Mouse (Mus musculus) embryonic facial prominence, embryonic 14.5 days (tissue): ENCODE results near the gene Col2a1. TPM values are rescaled to one million over a fixed set of nuclear protein-coding genes. Genes with fewer than 3 reads are reported as not detected.

Source experiments
- ATAC-seq: fragments of 200-750 bp; cut with Nextera tagmentation; 2 replicates; pipeline ENCODE4 v1.8.0; 2017; ENCODE audit warnings: low read depth, moderate number of reproducible peaks, moderate TSS enrichment
- DNase-seq: peaks from one replicate; pipeline ENCODE4 v3.0.0-alpha.2; 2015; ENCODE audit warnings: low spot score
- H3K27ac ChIP-seq: fragments of 300-500 bp; sonication (generic); replicated peaks from 2 replicates; pipeline ENCODE4 v1.5.1; 2014; ENCODE audit warnings: low read depth, mild to moderate bottlenecking, low read length, moderate library complexity
- H3K27me3 ChIP-seq: fragments of 300-500 bp; sonication (generic); replicated peaks from 2 replicates; pipeline ENCODE4 v1.6.1; 2014; ENCODE audit warnings: low read length; ENCODE audit not compliant: control insufficient read depth, insufficient read depth
- H3K36me3 ChIP-seq: fragments of 300-500 bp; sonication (generic); 2 replicates; pipeline ENCODE4 v1.6.1; 2014; ENCODE audit warnings: low read length, mixed read lengths; ENCODE audit not compliant: control insufficient read depth, insufficient read depth
- H3K4me1 ChIP-seq: fragments of 300-500 bp; sonication (generic); 2 replicates; pipeline ENCODE4 v1.6.1; 2014; ENCODE audit warnings: antibody characterized with exemption, low read length; ENCODE audit not compliant: control insufficient read depth, insufficient read depth
- H3K4me2 ChIP-seq: fragments of 300-500 bp; sonication (generic); 2 replicates; pipeline ENCODE4 v1.6.1; 2014; ENCODE audit warnings: low read depth, mild to moderate bottlenecking, low read length, moderate library complexity, mixed read lengths
- H3K4me3 ChIP-seq: fragments of 300-500 bp; sonication (generic); 2 replicates; pipeline ENCODE4 v1.5.1; 2014; ENCODE audit warnings: low read depth, mild to moderate bottlenecking, low read length
- H3K9ac ChIP-seq: fragments of 300-500 bp; sonication (generic); 2 replicates; pipeline ENCODE4 v1.6.1; 2014; ENCODE audit warnings: low read depth, mild to moderate bottlenecking, low read length, moderate library complexity, mixed read lengths
- H3K9me3 ChIP-seq: fragments of 300-500 bp; sonication (generic); 2 replicates; pipeline ENCODE4 v1.6.1; 2016; ENCODE audit warnings: low read length; ENCODE audit not compliant: control insufficient read depth
- WGBS: fragments of 180-500 bp; shearing (Covaris S2); extraction: QIAGEN DNeasy Blood & Tissue Kit; methylation state at CpG from one replicate; pipeline ENCODE4 v1.1.7; 2014; 5-methylcytosine and 5-hydroxymethylcytosine counted together
- polyA plus RNA-seq: library from polyadenylated mRNA; unstranded; fragments of >200 nt; fragmentation: Nextera tagmentation; extraction: Ambion mirVana; gene quantifications from 2 replicates; pipeline ENCODE4 v1.2.1, GENCODE M21; 2014

Gene Col2a1
- polyA plus RNA-seq, 1 experiment from 2014 or later, result 372 TPM

DNA sequence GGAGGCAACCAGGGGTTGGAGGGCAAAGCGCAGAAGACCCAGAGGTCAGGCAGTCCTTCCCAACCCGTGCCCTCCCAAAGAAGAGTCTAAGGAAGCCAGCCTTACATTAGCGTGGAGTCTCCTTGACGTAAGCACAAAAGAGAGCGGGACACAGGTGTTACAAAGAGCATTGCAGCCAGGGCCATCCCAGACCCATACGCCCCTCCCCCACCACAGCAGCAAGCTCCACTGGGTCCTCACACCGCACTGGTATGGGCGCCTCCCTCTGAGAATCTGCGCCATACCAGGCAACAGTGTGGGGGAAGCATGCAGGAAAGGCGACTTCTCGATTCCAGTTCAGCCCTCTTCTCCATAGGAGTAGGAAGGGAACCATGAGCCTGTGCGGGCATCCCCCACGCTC is 4.9 kb downstream of the Col2a1 start:
- 0 out of 2 replicates have a peak overlapping the region, but pooled peaks have one; percentile 20 for H3K9ac ChIP-seq

DNA sequence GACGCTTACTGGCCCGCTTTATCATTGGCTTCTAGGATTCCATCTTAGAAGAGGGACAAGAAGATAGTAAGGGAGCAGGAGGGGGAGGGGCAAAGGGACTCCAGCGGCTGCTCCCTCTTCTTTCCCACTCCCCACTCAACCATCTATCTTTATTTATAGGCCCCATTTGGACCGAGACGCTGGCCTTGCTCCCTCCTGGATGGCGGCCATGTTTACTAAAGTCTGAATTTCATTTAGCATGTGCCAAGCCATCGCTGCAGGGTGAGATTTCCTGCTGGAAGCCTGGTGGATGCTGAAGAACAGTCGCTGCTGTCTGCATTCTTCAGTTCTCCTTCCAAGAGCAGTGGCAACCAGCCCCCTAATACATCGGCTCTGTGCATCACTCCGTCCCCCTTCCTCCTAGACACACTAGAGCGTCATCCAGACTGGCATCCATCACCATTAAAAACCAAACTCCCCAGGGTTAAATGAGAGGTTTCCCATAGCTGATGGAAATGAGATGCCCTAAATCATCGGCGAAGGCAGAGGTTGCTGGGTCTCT is 7.7 kb downstream of the Col2a1 start:
- WGBS, result 68% methylated on average over 13 of the region's 13 CpGs
- no peak overlapping the region for H3K9ac ChIP-seq
- H3K9me3 ChIP-seq, result no peaks in the 10 kb centered on the region
- no peak overlapping the region for H3K4me2 ChIP-seq
- H3K36me3 ChIP-seq, result peaks cover 17% of the 10 kb centered on the region; the same call in 1 of the 2 replicates
- H3K4me3 ChIP-seq, result no peak overlapping the region
- H3K27ac ChIP-seq, result peak overlapping the region; percentile 54
- H3K4me1 ChIP-seq, result peaks cover 29% of the 10 kb centered on the region
- ATAC-seq (no peak), DNase-seq (peak; percentile 76)
- peaks cover 8% of the 10 kb centered on the region; the same call in 1 of the 2 replicates for H3K27me3 ChIP-seq

More for the DNA sequence above, 4.9 kb downstream of the Col2a1 start:
- Histone ChIP-seq H3K36me3 (peaks cover 16% of the 10 kb centered on the region; the same call in 1 of the 2 replicates), H3K27me3 (peaks cover 29% of the 10 kb centered on the region), H3K4me2 (peak overlapping the region; percentile 89), H3K9me3 (no peaks in the 10 kb centered on the region), H3K4me1 (peaks cover 21% of the 10 kb centered on the region), H3K4me3 (peak overlapping the region; percentile 1; the same call in 1 of the 2 replicates), H3K27ac (peak overlapping the region; percentile 25)
- no peak for DNase-seq
- no peak for ATAC-seq
- 47% methylated on average over 13 of the region's 13 CpGs for WGBS

DNA sequence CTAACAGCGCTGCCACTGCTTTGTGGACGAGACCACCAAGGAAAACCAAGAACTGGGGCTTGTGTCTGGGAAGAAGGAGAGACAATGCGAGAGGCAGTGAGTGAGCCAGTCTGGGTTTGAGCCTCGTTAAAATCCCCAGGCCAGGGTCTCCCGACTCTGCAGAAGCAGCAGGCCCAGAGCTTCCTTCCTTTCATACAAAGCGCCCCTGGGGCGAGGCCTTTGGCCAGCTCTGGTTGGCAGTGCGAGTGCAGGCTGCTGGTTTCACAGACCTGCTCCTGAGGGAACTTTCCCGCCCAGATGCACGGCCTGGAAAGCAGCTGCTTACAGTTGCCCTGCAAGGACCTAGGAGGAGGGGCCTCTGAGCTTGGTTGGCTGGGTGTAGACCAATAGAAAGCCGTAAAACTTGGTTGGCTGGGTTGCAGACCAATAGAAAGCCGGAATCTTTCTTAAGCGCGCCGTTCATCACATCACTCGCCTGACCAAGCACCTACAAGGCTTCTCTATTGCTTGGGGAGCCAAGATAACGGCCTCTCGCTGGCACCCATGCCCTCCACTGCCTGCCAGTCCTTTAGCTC is 11.7 kb downstream of the Col2a1 start:
- Histone ChIP-seq H3K9ac (peak overlapping the region; percentile 53), H3K4me3 (peak overlapping the region; percentile 23), H3K4me2 (peak overlapping the region; percentile 52), H3K36me3 (peaks cover 21% of the 10 kb centered on the region; the same call in 1 of the 2 replicates), H3K9me3 (no peaks in the 10 kb centered on the region), H3K4me1 (peaks cover 36% of the 10 kb centered on the region), H3K27me3 (no peaks in the 10 kb centered on the region), H3K27ac (peak overlapping the region; percentile 89)
- ATAC-seq, result peak; percentile 96
- DNase-seq, result peak; percentile 98
- 2% methylated on average over 18 of the region's 18 CpGs for WGBS

DNA sequence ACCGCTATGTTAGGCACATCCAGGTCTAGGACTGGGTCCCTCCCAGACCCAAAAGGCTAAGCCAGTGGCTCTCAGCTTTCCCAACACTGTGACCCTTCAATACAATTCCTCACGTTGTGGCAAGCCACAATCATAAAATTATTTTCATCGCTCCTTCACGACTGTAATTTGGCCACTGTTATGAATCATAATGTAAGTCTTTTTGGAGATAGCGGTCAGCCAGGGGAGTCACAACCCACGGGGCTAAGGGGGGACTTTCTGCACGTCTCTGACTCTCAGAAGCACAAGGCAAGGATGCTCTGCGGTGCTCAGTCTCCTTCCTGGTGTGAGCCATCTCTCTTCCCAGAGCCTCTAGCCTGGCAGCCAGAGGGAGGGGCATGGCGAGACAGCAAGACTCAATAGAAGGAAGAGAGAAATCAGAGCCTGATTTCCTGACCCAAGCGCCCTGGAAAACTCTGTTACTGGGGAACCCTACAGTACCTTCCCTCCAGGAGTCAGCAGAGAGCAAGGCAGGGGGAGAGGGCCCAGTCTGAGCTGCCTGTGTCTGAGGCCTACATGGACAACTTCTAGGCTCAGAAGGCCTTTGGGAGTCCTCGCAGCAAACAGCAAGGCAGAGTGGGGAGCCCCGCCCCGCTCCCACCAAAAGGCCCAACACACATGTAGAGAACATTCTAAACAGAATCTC is 12.3 kb downstream of the Col2a1 start:
- DNase-seq (peak; percentile 54), ATAC-seq (peak; percentile 37)
- H3K4me1 ChIP-seq, result peaks cover 34% of the 10 kb centered on the region
- no peaks in the 10 kb centered on the region for H3K9me3 ChIP-seq
- 44% methylated on average over 12 of the region's 13 CpGs for WGBS
- H3K9ac ChIP-seq, result peak overlapping the region; percentile 53
- H3K27ac ChIP-seq, result peak overlapping the region; percentile 89
- no peaks in the 10 kb centered on the region for H3K27me3 ChIP-seq
- 0 out of 2 replicates have a peak overlapping the region, but pooled peaks have one; percentile 23 for H3K4me3 ChIP-seq
- peaks cover 28% of the 10 kb centered on the region; the same call in 1 of the 2 replicates for H3K36me3 ChIP-seq
- peak overlapping the region; percentile 52 for H3K4me2 ChIP-seq

DNA sequence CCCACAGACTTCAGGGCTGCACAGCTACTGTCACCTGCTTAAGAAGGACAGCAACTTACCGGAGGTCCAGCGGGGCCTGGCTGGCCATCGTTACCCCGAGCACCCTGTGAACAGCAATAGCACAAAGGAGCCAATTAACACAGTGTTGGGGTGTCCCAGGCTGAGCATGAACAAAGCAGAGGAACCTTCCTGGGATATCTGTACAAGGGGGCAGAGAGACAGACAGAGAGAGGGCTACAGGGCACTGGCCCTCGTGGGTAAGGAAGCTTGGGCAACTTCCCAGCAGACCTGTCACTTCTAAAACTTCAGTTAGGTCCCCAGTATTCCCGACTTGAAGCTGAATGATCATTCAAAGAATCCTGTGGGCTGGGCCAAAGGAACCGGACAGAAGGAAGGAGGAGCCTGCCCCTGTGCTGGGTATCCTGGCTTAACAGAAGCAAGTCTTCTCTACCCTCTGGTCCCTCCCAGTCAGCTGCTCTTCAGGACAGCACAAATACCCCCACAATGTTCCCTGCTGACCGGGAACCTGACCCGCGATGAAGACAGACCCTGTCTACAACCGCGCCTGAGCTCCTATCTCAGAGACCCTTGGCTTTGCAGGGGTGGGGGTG is 13.1 kb downstream of the Col2a1 start:
- no peak overlapping the region for H3K4me2 ChIP-seq
- no peak overlapping the region for H3K4me3 ChIP-seq
- H3K27ac ChIP-seq, result peak overlapping the region; percentile 76
- peaks cover 32% of the 10 kb centered on the region for H3K4me1 ChIP-seq
- peaks cover 29% of the 10 kb centered on the region; the same call in 1 of the 2 replicates for H3K36me3 ChIP-seq
- H3K27me3 ChIP-seq, result no peaks in the 10 kb centered on the region
- DNase-seq, result no peak
- 21% methylated on average over 11 of the region's 12 CpGs for WGBS
- H3K9me3 ChIP-seq, result no peaks in the 10 kb centered on the region
- H3K9ac ChIP-seq, result peak overlapping the region; percentile 23; the same call in 1 of the 2 replicates
- no peak for ATAC-seq

DNA sequence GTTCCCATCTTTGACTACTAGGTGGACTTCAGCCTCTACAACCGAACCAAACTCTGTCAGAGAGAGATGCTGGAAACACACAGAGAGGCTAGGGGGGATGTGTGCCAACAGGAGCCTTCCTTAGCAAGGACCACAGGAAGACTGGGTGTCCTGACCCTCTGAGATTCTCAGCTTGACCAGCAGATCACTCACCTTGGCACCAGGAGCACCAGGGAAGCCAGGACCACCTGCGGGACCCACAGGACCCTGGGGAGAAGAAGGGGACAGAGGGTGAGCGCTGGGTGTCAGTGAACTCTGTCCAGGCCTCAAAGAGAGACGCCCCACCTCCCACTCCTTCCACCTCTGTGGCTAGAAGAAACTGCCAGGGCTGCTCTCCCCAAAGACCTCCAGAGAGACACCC is 13.8 kb downstream of the Col2a1 start:
- H3K9ac ChIP-seq, result peak overlapping the region; percentile 5; the same call in 1 of the 2 replicates

DNA sequence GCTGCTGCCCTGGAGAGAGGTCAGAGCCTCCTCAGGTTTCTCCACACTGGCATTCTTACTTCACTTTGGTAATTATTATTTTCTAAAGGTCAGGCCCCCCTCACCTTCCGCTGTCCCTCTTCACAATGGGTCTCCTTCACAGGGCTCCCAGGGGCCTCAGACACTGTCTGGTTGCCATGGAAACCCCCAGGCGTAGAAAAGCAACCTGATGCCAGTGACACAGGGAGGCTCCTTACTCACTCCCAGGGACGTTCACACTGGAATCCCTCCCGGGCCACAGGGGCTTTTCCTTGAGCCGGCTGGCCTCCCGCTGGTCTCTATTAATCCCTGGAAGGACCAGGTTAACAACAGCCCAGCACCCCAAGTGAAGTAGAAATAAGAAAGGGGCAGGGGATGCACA is 14.4 kb downstream of the Col2a1 start:
- WGBS, result 7% methylated on average over 6 of the region's 6 CpGs
- H3K4me3 ChIP-seq, result no peak overlapping the region
- H3K36me3 ChIP-seq, result peaks cover 22% of the 10 kb centered on the region; the same call in 1 of the 2 replicates
- H3K27ac ChIP-seq, result peak overlapping the region; percentile 76
- no peaks in the 10 kb centered on the region for H3K27me3 ChIP-seq
- no peaks in the 10 kb centered on the region for H3K9me3 ChIP-seq
- peak overlapping the region; percentile 5 for H3K9ac ChIP-seq
- DNase-seq (peak; percentile 88), ATAC-seq (peak; percentile 58)
- peak overlapping the region; percentile 29; the same call in 1 of the 2 replicates for H3K4me2 ChIP-seq
- peaks cover 32% of the 10 kb centered on the region for H3K4me1 ChIP-seq

More for the DNA sequence above, 13.8 kb downstream of the Col2a1 start:
- Histone ChIP-seq H3K4me1 (peaks cover 32% of the 10 kb centered on the region), H3K4me2 (no peak overlapping the region; the same call in 1 of the 2 replicates), H3K27me3 (no peaks in the 10 kb centered on the region), H3K4me3 (no peak overlapping the region), H3K36me3 (peaks cover 22% of the 10 kb centered on the region; the same call in 1 of the 2 replicates), H3K9me3 (no peaks in the 10 kb centered on the region), H3K27ac (peak overlapping the region; percentile 76)
- WGBS, result 14% methylated on average over 4 of the region's 4 CpGs
- DNase-seq (no peak), ATAC-seq (no peak)

DNA sequence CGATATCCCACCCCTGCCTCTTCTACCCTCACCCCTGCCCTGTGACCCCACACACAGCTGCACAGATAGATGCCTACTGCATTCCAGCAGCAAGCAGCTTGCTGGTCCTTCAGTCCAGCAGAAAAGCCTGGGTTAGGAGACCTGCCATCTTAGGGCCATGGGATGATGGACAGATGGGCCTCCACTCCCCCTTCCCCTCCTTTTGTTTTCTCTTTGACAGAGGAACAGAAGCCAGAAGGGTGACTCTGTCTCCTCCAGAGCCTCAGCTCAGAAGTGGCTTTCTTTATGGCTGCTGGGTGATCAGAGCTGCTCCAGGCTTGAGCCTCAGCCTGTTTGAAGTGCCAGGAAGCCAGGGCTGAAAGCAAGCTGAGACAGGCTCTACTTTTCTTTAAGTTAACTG is 15.0 kb downstream of the Col2a1 start:
- H3K4me3 ChIP-seq, result no peak overlapping the region
- H3K27ac ChIP-seq, result peak overlapping the region; percentile 76
- H3K27me3 ChIP-seq, result no peaks in the 10 kb centered on the region
- H3K4me1 ChIP-seq, result peaks cover 32% of the 10 kb centered on the region
- DNase-seq (no peak), ATAC-seq (no peak)
- WGBS, result 25% methylated on average over 1 of the region's 1 CpGs
- H3K9ac ChIP-seq, result peak overlapping the region; percentile 32; the same call in 1 of the 2 replicates
- no peaks in the 10 kb centered on the region for H3K9me3 ChIP-seq
- H3K4me2 ChIP-seq, result no peak overlapping the region
- H3K36me3 ChIP-seq, result peaks cover 24% of the 10 kb centered on the region; the same call in 1 of the 2 replicates
